In genomic region chr5:99976334-99976955, GRCm38 (mm10) we compare ENCODE assay signal across 9 mouse cellular contexts. TPM values are rescaled to one million over a fixed set of nuclear protein-coding genes. Genes with fewer than 3 reads are reported as not detected.
DNase-seq lines count a peak whose midpoint lies in the region; ATAC-seq and TF ChIP-seq lines count a peak whose summit lies in the region.
"Had no signal": no experiment of that assay in that cellular context is flagged by ENCODE, and none has a peak within 500 bp of the region (broad histone marks: within the 10 kb centered on the region; RNA-seq: fewer than 3 reads in every experiment).

No protein-coding gene starts in this region.

- H3K4me3 ChIP-seq in ES-E14 (ENCODE audit: insufficient read depth in 1 of 2, low read depth in 1 of 2, low read length in 2 of 2, poor library complexity in 1 of 2, severe bottlenecking in 1 of 2), result peak overlapping the region; percentile 95 to 99
- H3K4me3 ChIP-seq in forebrain, embryonic 14.5 days (ENCODE audit: low read depth, low read length), result peak overlapping the region; percentile 98
- peak overlapping the region; percentile 97 for H3K4me3 ChIP-seq in liver, embryonic 12.5 days

- 7% methylated on average over 8 of the region's 8 CpGs for WGBS in forebrain, embryonic 14.5 days
- WGBS in liver, embryonic 12.5 days (ENCODE audit: insufficient replicate concordance), result 9% methylated on average over 8 of the region's 8 CpGs

- no peak for ATAC-seq in forebrain, embryonic 14.5 days
- ATAC-seq in liver, embryonic 12.5 days, result no peak
- ATAC-seq: Patski had no signal

- peak overlapping the region; percentile 87 for H3K4me2 ChIP-seq in forebrain, embryonic 14.5 days (ENCODE audit: low read length)
- peak overlapping the region; percentile 73 for H3K4me2 ChIP-seq in liver, embryonic 12.5 days

- no peak overlapping the region for H3K27ac ChIP-seq in ES-E14 (ENCODE audit: insufficient read depth, low read depth, low read length, poor library complexity, severe bottlenecking)
- H3K27ac ChIP-seq in forebrain, embryonic 14.5 days (ENCODE audit: low read depth, low read length), result no peak overlapping the region
- peak overlapping the region; percentile 97 for H3K27ac ChIP-seq in liver, embryonic 12.5 days

- H3K27me3 ChIP-seq in forebrain, embryonic 14.5 days (replicated peaks; ENCODE audit: control insufficient read depth, insufficient read depth, low read length), result no peaks in the 10 kb centered on the region
- no peaks in the 10 kb centered on the region for H3K27me3 ChIP-seq in liver, embryonic 12.5 days (replicated peaks)
- H3K27me3 ChIP-seq: Patski had no signal

- peak; percentile 70 for DNase-seq in heart, adult 11 months
- no peak for DNase-seq in heart, postnatal 4 days
- no peak for DNase-seq in ES-E14 (ENCODE audit: low read depth, low spot score)
- DNase-seq in forebrain, embryonic 14.5 days (ENCODE audit: low spot score), result peak; percentile 35
- no peak for DNase-seq in frontal cortex, postnatal 25 days (ENCODE audit: low spot score in 2 of 2)
- DNase-seq in ovary, postnatal 36 days (ENCODE audit: low spot score), result no peak
- DNase-seq in urinary bladder, postnatal 36 days (ENCODE audit: low spot score in 2 of 2), result no peak

- peaks cover 2 to 8% of the 10 kb centered on the region in 2 experiments; a peak in 3 of 4 replicates for H3K4me1 ChIP-seq in ES-E14 (ENCODE audit: control insufficient read depth in 2 of 2, insufficient read depth in 2 of 2, low read length in 2 of 2, poor library complexity in 1 of 2)
- H3K4me1 ChIP-seq in forebrain, embryonic 14.5 days (ENCODE audit: control insufficient read depth, insufficient read depth, low read length), result peaks cover 26% of the 10 kb centered on the region
- H3K4me1 ChIP-seq in liver, embryonic 12.5 days, result peaks cover 45% of the 10 kb centered on the region

- no peaks in the 10 kb centered on the region for H3K9me3 ChIP-seq in ES-E14 (ENCODE audit: control insufficient read depth, insufficient read depth, low read depth, low read length)
- H3K9me3 ChIP-seq in forebrain, embryonic 14.5 days (replicated peaks; ENCODE audit: control insufficient read depth, low read length), result no peaks in the 10 kb centered on the region
- no peaks in the 10 kb centered on the region for H3K9me3 ChIP-seq in liver, embryonic 12.5 days (replicated peaks)

- H3K9ac ChIP-seq in ES-E14 (ENCODE audit: insufficient read depth, low read depth, low read length, poor library complexity, severe bottlenecking), result no peak overlapping the region; the same call in 1 of the 2 replicates
- peak overlapping the region; percentile 98 for H3K9ac ChIP-seq in forebrain, embryonic 14.5 days (ENCODE audit: low read length)
- peak overlapping the region; percentile 98 for H3K9ac ChIP-seq in liver, embryonic 12.5 days

- in situ Hi-C loops in ES-E14 (cut with MboI; ENCODE audit: low sequenced_read_pairs in 2 of 2, unreplicated experiment in 2 of 2), result no loop called here

- H3K36me3 ChIP-seq in ES-E14 (ENCODE audit: control insufficient read depth, insufficient read depth, low read length, poor library complexity, severe bottlenecking), result peaks cover 7% of the 10 kb centered on the region
- peaks cover 10% of the 10 kb centered on the region; the same call in 1 of the 2 replicates for H3K36me3 ChIP-seq in forebrain, embryonic 14.5 days (ENCODE audit: control insufficient read depth, insufficient read depth, low read length)
- peaks cover 48% of the 10 kb centered on the region for H3K36me3 ChIP-seq in liver, embryonic 12.5 days

TF ChIP-seq in ES-E14, 5 proteins besides CTCF, POLR2A, EP300 and RAD21:
- no peak for TF ChIP-seq CHD2 (IDR thresholded peaks at IDR 0.05; ENCODE audit: low read depth, low read length)
- TF ChIP-seq ZC3H11A (IDR thresholded peaks at IDR 0.05; ENCODE audit: borderline replicate concordance, low read depth, low read length), result no peak
- no peak for TF ChIP-seq MAFK (IDR thresholded peaks at IDR 0.05; ENCODE audit: insufficient read depth, low read depth, low read length)
- no peak for TF ChIP-seq HCFC1 (IDR thresholded peaks at IDR 0.05; ENCODE audit: borderline replicate concordance, insufficient read depth, low read length)
- TF ChIP-seq ZNF384 (IDR thresholded peaks at IDR 0.05; ENCODE audit: low read depth, low read length), result no peak

RNA-seq across cellular contexts. Expression of gene Hnrnpd, which starts 2.3 kb away (rescaled TPM):
- 100 to 1,000 TPM; 239 to 258 TPM for total RNA-seq in heart, postnatal 4 days (2021)
- total RNA-seq in ES-E14 (2012; rRNA removed), result 50.8 and 92.4 TPM in 2 replicates
- polyA plus RNA-seq in forebrain, embryonic 14.5 days (2014; fragmentation: Nextera tagmentation; extraction: Ambion mirVana), result 153 TPM in 2 replicates
- 245 and 254 TPM in 2 replicates for polyA plus RNA-seq in liver, embryonic 12.5 days (2016; fragmentation: Nextera tagmentation; extraction: Ambion mirVana)

RNA-seq across cellular contexts. Expression of gene 4930524J08Rik, which starts 2.4 kb away (rescaled TPM):
- 1 to 10 TPM; 3.5 to 5.7 TPM for total RNA-seq in heart, postnatal 4 days (2021)
- total RNA-seq in ES-E14 (2012; rRNA removed), result 1.1 and 3.3 TPM in 2 replicates
- polyA plus RNA-seq in forebrain, embryonic 14.5 days (2014; fragmentation: Nextera tagmentation; extraction: Ambion mirVana), result 3.5 and 5.0 TPM in 2 replicates
- 0.71 and 2.0 TPM in 2 replicates for polyA plus RNA-seq in liver, embryonic 12.5 days (2016; fragmentation: Nextera tagmentation; extraction: Ambion mirVana)

Comparison
In these comparisons a context has a peak if more than half of its experiments do, and no peak if none do; other contexts are left out.
1. DNase-seq: peak in heart, adult 11 months (single experiment) and forebrain, embryonic 14.5 days (single experiment); none in heart, postnatal 4 days (single experiment), ES-E14 (single experiment), frontal cortex, postnatal 25 days (0 of 2), ovary, postnatal 36 days (single experiment) and urinary bladder, postnatal 36 days (0 of 2).
2. Peak in every context shown above with its lines, with median percentiles within 50 percentile points of each other: H3K4me3 ChIP-seq.